Mouse (Mus musculus): ENCODE measurements around the gene Dars.
"Not testable (repeated sequence)": the region's sequence is repeated elsewhere in the genome, so short reads cannot be mapped to it uniquely, and the experiment has no call there.

The Dars gene

DNA sequence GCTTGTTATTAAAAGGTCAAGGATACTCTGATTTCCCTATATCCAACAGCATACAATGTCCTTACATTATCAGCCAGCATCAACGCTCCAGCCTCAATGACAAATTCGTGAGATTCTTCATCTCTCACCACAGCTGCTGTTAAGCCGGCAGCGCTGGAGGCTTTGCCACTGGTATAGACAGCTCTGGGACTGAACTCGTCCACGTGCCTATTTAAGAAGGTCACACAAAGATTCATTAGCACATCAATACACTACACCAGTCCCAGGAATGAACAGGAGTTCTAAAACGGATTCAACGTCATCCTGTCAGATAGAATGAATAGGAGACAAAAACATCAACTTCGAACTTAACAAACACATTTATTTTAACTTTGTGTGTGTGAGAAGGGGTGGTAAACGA lies 72.9 kb downstream of the Dars start:
- DNase-seq (ENCODE audit: extremely low spot score, low spot score) = no peak

DNA sequence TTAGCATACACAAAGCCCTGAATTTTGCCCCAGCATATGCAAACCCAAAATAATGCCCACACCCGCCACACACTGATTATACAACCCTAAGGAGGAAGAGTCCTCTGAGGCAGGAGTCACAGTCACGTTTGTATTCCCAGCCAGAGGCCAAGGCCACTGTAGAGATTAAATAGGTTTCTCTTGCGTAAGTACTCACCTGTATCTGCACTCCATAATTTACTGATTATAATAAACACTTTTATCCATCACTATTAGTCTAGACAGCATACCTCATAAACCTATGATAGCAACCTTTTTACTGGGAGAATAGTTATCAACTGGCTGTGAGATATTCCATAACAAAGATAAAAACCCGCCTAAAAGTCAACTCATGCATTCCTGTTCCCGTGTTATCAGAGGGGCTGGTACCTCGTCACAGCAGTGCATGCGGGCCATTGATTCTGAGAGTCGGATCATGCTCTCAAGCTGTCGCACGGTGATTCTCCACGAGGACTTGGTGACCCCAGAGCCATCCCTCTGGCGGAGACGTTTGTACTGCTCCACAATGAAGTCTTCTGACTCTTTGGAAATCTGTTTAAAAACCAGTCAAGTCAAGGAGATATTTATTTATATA lies 79.4 kb downstream of the Dars start:
- DNase-seq (ENCODE audit: extremely low spot score, low spot score) = no peak

DNA sequence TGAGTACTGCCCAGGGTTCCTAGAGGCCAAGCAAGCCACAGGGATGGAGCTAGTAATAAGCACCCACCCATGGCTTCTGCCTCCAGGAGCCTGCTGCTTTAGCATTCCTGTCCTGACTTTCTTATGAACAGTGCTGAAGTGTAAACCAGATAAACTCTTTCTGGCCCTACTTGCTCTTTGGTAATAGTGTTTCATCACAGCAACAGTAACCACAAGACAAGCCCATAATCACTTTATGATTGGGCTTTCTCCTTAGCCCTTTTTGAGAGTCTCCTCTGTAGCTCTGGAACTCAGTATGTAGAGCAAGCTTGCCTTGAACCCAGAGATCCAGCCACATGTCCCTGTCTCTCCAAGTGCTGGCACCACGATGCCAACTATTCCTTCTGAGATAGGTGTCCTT lies 86.9 kb downstream of the Dars start:
- no peak for DNase-seq (ENCODE audit: extremely low spot score, low spot score)

DNA sequence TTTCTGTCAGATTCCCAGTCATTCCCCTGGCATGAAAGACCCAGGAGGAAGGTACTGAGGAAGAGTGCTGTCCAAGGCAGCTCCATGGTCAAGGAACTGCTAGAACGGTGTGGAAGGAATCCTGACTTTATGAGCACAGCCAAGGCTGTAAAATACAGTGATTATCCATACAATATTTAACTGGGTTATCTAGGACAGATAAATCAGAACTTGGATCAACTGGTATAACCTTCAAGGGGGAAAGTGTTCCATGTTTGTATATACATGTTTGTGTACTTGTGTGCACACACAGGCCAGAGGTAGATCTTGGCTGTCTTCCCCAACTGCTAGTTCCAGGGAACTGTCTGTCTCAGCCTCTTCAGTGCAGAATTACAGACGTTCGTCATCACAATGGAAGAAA lies 89.0 kb downstream of the Dars start, which contains the start of gene Lct:
Lct (minus strand) TSS at position 101 of the 400 bp plus-strand sequence.
- DNase-seq (ENCODE audit: extremely low spot score, low spot score) = no peak

DNA sequence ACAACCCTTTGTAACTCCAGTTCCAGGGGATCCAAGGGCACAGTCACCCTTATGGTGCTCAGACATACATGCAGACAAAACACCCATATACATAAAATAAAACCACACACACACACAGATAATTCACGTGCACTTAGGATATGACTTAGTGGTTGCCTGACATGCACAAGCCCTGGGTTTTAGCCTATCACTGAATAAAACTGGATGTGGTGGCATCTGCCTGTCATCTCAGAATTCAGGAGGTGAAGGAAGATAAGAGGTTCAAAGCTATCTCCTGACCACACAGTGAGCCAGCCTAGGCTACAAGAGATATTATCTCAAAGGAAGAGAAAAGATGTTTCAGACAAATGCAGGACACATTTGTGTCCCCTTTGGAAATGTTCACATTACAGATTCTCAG lies 90.0 kb downstream of the Dars start:
- DNase-seq (ENCODE audit: extremely low spot score, low spot score) = no peak

DNA sequence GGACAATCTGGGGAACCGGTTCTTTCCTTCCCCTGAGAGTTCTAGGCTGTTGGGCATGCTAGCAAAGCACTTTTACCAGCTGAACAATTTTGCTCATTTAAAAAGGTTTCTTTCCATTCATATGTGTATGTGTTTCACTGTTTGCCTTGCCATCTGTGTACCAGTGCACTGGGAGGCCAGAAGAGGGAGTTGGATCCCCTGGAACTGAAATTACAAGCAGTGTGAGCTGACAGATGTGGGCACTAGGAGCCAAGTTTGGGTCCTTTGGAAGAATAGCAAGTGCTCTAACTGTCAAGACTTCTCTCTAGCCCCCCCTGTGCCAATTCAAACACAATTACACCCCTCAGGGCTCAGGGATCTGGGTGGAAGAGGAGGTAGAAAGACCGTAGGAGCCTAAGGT lies 92.4 kb downstream of the Dars start:
- DNase-seq (ENCODE audit: extremely low spot score, low spot score) = no peak

DNA sequence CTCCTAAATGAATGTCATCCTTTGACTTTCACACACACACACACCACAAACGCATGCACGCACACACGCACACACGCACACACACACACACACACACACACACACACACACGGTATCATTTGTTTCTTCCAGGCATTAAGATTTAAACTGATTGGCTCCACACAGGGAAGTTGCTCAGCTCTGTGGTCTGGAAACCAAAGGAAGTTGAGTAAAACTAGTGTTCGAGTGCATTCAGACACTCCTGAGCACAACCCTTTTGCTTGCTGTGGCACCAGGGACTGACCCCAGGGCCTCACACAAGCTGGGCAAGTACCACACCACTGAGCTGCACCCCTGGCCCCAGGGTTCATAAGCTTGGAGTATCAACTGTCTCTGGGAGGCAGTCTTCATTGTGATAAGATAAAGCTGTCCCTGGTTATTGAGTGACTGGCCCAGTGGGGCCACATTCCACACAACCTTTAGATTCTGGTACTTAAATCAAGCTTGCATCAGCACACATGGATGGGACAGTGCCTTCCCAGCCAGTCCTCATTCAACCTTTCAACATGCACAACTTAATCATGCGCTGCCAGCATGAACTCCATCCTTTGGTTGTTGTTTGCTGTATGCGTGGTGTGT lies 94.0 kb downstream of the Dars start:
- DNase-seq (ENCODE audit: extremely low spot score, low spot score) = no peak

DNA sequence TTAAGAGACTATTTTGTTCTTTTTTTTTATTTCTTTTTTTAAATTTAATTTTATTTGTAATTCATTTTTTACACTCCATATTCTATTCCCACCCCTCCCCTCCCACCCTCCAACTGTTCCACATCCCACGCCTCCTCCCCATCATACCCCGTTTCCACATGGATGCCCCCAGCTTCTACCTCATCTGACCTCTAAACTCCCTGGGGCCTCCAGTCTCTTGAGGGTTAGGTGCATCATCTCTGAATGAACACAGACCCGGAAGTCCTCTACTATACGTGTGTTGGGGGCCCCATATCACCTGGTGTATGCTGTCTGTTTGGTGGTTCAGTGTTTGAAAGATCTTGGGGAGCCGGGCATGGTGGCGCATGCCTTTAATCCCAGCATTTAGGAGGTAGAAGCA lies 97.9 kb downstream of the Dars start:
- not testable (repeated sequence) for DNase-seq (ENCODE audit: extremely low spot score, low spot score)

DNA sequence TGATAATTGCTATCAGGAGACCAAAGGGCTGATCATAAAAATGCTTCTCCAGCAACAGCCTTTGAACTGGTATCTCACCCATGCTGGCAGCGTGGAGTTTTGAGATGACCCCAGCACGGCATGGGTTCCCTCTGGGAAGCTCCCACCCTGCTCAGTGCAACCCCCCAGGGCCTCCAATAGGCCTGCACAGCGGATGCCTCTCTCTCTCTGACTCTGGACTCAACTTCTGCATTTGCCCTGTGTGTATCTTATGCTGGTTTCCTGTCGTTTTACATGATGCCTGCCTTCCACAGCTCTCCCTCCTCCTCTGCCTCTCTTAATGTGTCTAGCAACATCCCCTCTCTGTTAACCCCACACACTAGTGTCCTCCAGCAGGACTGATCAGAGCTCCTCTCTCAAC lies 102.5 kb downstream of the Dars start:
- no peak for DNase-seq (ENCODE audit: extremely low spot score, low spot score)

Data from neural tube, embryonic 10.5 days (tissue).